Comparison of ENCODE assay signal across 23 mouse cellular contexts in genomic region chr3:75009701-75010100, GRCm38 (mm10).
DNase-seq lines count a peak whose midpoint lies in the region; ATAC-seq lines count a peak whose summit lies in the region.
"Had no signal": no experiment of that assay in that cellular context is flagged by ENCODE, and none has a peak within 500 bp of the region (broad histone marks: within the 10 kb centered on the region; RNA-seq: fewer than 3 reads in every experiment).

No protein-coding gene starts in this region.

- DNase-seq in forebrain, embryonic 14.5 days (ENCODE audit: low spot score) = peak; percentile 1
- DNase-seq in layer of hippocampus, adult 9-11 months = peak; percentile 17
- DNase-seq in layer of hippocampus, adult 9-10 months (ENCODE audit: low spot score) = no peak
- DNase-seq in Muller cell, postnatal 12 days (ENCODE audit: inconsistent ontology term) = peak; percentile 17
- DNase-seq in telencephalon, adult 2 months (ENCODE audit: low read depth, low spot score) = peak; percentile 41
- DNase-seq in hindbrain, embryonic 14.5 days (ENCODE audit: low spot score) = no peak
- DNase-seq: adrenal gland, adult 8-10 months; adrenal gland, postnatal 25 days; cerebellum, adult 18-20 months; cerebellum, adult 9-10 months; cerebellum, postnatal 14 days; gastrocnemius, postnatal 10 days; gastrocnemius, postnatal 36 days; heart, adult 2 months; heart, postnatal 14 days; heart, postnatal 4 days had no signal

- H3K36me3 ChIP-seq in forebrain, embryonic 14.5 days (ENCODE audit: control insufficient read depth, insufficient read depth, low read length) = no peaks in the 10 kb centered on the region
- H3K36me3 ChIP-seq in forebrain, embryonic 13.5 days (ENCODE audit: poor library complexity, severe bottlenecking) = no peaks in the 10 kb centered on the region
- no peaks in the 10 kb centered on the region for H3K36me3 ChIP-seq in hindbrain, embryonic 14.5 days (replicated peaks; ENCODE audit: control insufficient read depth, insufficient read depth)
- H3K36me3 ChIP-seq: forebrain, embryonic 10.5 days; heart, embryonic 10.5 days; heart, embryonic 13.5 days; intestine, embryonic 15.5 days had no signal

- H3K9ac ChIP-seq in forebrain, embryonic 14.5 days (ENCODE audit: low read length) = no peak overlapping the region
- H3K9ac ChIP-seq in forebrain, embryonic 13.5 days = no peak overlapping the region
- no peak overlapping the region for H3K9ac ChIP-seq in hindbrain, embryonic 14.5 days
- H3K9ac ChIP-seq: heart, embryonic 13.5 days; intestine, embryonic 15.5 days had no signal

- ATAC-seq in forebrain, embryonic 14.5 days = no peak
- ATAC-seq in forebrain, embryonic 13.5 days = no peak
- ATAC-seq in hindbrain, embryonic 14.5 days (ENCODE audit: low FRiP score) = no peak
- ATAC-seq: forebrain, embryonic 16.5 days; hindbrain, embryonic 16.5 days; intestine, embryonic 15.5 days had no signal

- H3K4me3 ChIP-seq in forebrain, embryonic 14.5 days (ENCODE audit: low read depth, low read length) = no peak overlapping the region
- H3K4me3 ChIP-seq in forebrain, embryonic 13.5 days = no peak overlapping the region
- H3K4me3 ChIP-seq in hindbrain, embryonic 14.5 days (replicated peaks; ENCODE audit: low read length) = no peak overlapping the region
- H3K4me3 ChIP-seq: forebrain, embryonic 10.5 days; heart, adult 2 months; heart, embryonic 10.5 days; heart, embryonic 13.5 days; intestine, embryonic 15.5 days had no signal

- no peak overlapping the region for H3K4me2 ChIP-seq in forebrain, embryonic 14.5 days (ENCODE audit: low read length)
- H3K4me2 ChIP-seq in forebrain, embryonic 13.5 days = no peak overlapping the region
- H3K4me2 ChIP-seq in hindbrain, embryonic 14.5 days (replicated peaks) = no peak overlapping the region
- H3K4me2 ChIP-seq: heart, embryonic 13.5 days; intestine, embryonic 15.5 days had no signal

- no peaks in the 10 kb centered on the region for H3K4me1 ChIP-seq in forebrain, embryonic 14.5 days (ENCODE audit: control insufficient read depth, insufficient read depth, low read length)
- no peaks in the 10 kb centered on the region for H3K4me1 ChIP-seq in forebrain, embryonic 13.5 days
- H3K4me1 ChIP-seq in hindbrain, embryonic 14.5 days (replicated peaks; ENCODE audit: control insufficient read depth, insufficient read depth, low read length) = no peaks in the 10 kb centered on the region
- H3K4me1 ChIP-seq: forebrain, embryonic 10.5 days; heart, embryonic 10.5 days; heart, embryonic 13.5 days; intestine, embryonic 15.5 days had no signal

- H3K27me3 ChIP-seq in forebrain, embryonic 14.5 days (replicated peaks; ENCODE audit: control insufficient read depth, insufficient read depth, low read length) = no peaks in the 10 kb centered on the region
- H3K27me3 ChIP-seq in forebrain, embryonic 13.5 days = no peaks in the 10 kb centered on the region
- no peaks in the 10 kb centered on the region for H3K27me3 ChIP-seq in hindbrain, embryonic 14.5 days (ENCODE audit: control insufficient read depth, insufficient read depth, low read length)
- H3K27me3 ChIP-seq: heart, embryonic 13.5 days; intestine, embryonic 15.5 days had no signal

- WGBS in forebrain, embryonic 14.5 days = 78% methylated on average over 1 of the region's 1 CpGs
- WGBS in forebrain, embryonic 13.5 days = 83% methylated on average over 1 of the region's 1 CpGs
- 90% methylated on average over 1 of the region's 1 CpGs for WGBS in hindbrain, embryonic 14.5 days

- H3K9me3 ChIP-seq in forebrain, embryonic 14.5 days (replicated peaks; ENCODE audit: control insufficient read depth, low read length) = no peaks in the 10 kb centered on the region
- no peaks in the 10 kb centered on the region for H3K9me3 ChIP-seq in forebrain, embryonic 13.5 days (replicated peaks)
- no peaks in the 10 kb centered on the region for H3K9me3 ChIP-seq in hindbrain, embryonic 14.5 days (ENCODE audit: control insufficient read depth, low read length)
- H3K9me3 ChIP-seq: forebrain, embryonic 10.5 days; heart, embryonic 10.5 days; heart, embryonic 13.5 days; intestine, embryonic 15.5 days had no signal

- no peak overlapping the region for H3K27ac ChIP-seq in forebrain, embryonic 14.5 days (ENCODE audit: low read depth, low read length)
- no peak overlapping the region for H3K27ac ChIP-seq in forebrain, embryonic 13.5 days
- no peak overlapping the region for H3K27ac ChIP-seq in hindbrain, embryonic 14.5 days
- H3K27ac ChIP-seq: forebrain, embryonic 10.5 days; heart, adult 2 months; heart, embryonic 10.5 days; heart, embryonic 13.5 days; intestine, embryonic 15.5 days had no signal

Comparison
In these comparisons a context has a peak if more than half of its experiments do, and no peak if none do; other contexts are left out.
1. DNase-seq: peak in forebrain, embryonic 14.5 days (single experiment), layer of hippocampus, adult 9-11 months (single experiment), Muller cell, postnatal 12 days (single experiment) and telencephalon, adult 2 months (single experiment); none in layer of hippocampus, adult 9-10 months (single experiment) and hindbrain, embryonic 14.5 days (single experiment).